Mouse (Mus musculus): Measurements from ENCODE around the gene Fbxo3. TPM values are rescaled to one million over a fixed set of nuclear protein-coding genes. Genes with fewer than 3 reads are reported as not detected.
"Not testable (repeated sequence)": the region's sequence is repeated elsewhere in the genome, so short reads cannot be mapped to it uniquely, and the experiment has no call there.

The Fbxo3 gene
- polyA plus RNA-seq, 1 experiment, result 27.4 TPM

- Histone ChIP-seq H3K27me3 (ENCODE audit: control insufficient read depth, insufficient read depth, low read length) (no peaks in the 10 kb centered on the region), H3K4me1 (ENCODE audit: control insufficient read depth, insufficient read depth, low read length) (peaks cover 2% of the 10 kb centered on the region), H3K27ac (ENCODE audit: control insufficient read depth, insufficient read depth, low read depth, low read length) (no peak overlapping the region), H3K36me3 (ENCODE audit: control insufficient read depth, insufficient read depth, low read length) (no peaks in the 10 kb centered on the region), H3K4me3 (ENCODE audit: control insufficient read depth, low read depth, low read length) (no peak overlapping the region; the same call in 1 of the 2 replicates)
- TF ChIP-seq POLR2A (IDR thresholded peaks at IDR 0.05; ENCODE audit: control insufficient read depth, low read depth, low read length), result no peak
- no peak for TF ChIP-seq CTCF (IDR thresholded peaks at IDR 0.05; ENCODE audit: control insufficient read depth, insufficient read depth, insufficient replicate concordance, low read depth, low read length)
These were observed 34.7 kb upstream of the Fbxo3 start for GRCm38 (mm10) chr2:103992618-103993332.

DNA sequence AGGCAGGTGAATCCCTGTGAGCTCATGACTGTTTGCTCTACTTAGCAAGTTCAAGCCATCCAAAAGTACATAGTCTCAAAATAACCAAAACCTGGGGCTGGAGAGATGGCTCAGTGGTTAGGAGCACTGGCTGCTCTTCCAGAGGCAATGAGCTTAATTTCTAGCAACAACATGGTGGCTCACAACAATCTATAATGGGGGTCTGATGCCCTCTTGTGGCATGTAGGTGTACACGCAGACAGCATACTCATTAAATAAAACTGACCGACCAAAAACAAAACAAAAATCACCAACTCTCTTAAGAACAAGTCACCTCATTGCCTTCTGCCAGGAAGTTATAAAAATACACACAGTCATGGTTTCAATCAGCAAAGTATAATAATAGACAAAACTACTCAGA lies 26.4 kb upstream of the Fbxo3 start:
- TF ChIP-seq POLR2A (IDR thresholded peaks at IDR 0.05; ENCODE audit: control insufficient read depth, low read depth, low read length) (no peak), CTCF (IDR thresholded peaks at IDR 0.05; ENCODE audit: control insufficient read depth, insufficient read depth, insufficient replicate concordance, low read depth, low read length) (no peak)
- Histone ChIP-seq H3K36me3 (ENCODE audit: control insufficient read depth, insufficient read depth, low read length) (no peaks in the 10 kb centered on the region), H3K4me1 (ENCODE audit: control insufficient read depth, insufficient read depth, low read length) (peaks cover 7% of the 10 kb centered on the region), H3K27ac (ENCODE audit: control insufficient read depth, insufficient read depth, low read depth, low read length) (no peak overlapping the region), H3K27me3 (ENCODE audit: control insufficient read depth, insufficient read depth, low read length) (no peaks in the 10 kb centered on the region), H3K4me3 (ENCODE audit: control insufficient read depth, low read depth, low read length) (no peak overlapping the region)

DNA sequence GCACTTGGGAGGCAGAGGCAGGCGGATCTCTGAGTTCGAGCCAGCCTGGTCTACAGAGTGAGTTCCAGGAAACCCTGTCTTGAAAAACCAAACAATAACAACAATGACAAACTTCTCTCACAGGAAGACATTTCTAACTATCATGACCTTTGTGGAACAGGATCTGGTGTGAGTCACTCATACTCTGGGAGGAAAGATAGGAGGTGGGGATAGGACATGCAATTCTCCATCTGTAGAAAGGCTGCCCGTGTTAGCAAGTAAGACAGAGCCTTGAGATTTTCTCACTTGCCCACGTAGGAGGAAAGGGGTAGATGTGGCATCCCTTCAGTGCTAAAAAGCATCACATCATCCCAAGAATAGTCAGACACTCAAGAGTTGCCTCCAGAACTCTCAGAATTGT lies 25.7 kb upstream of the Fbxo3 start:
- Histone ChIP-seq H3K36me3 (ENCODE audit: control insufficient read depth, insufficient read depth, low read length) (no peaks in the 10 kb centered on the region), H3K27ac (ENCODE audit: control insufficient read depth, insufficient read depth, low read depth, low read length) (no peak overlapping the region), H3K4me3 (ENCODE audit: control insufficient read depth, low read depth, low read length) (peak overlapping the region; percentile 63), H3K27me3 (ENCODE audit: control insufficient read depth, insufficient read depth, low read length) (no peaks in the 10 kb centered on the region), H3K4me1 (ENCODE audit: control insufficient read depth, insufficient read depth, low read length) (peaks cover 7% of the 10 kb centered on the region)
- TF ChIP-seq POLR2A (IDR thresholded peaks at IDR 0.05; ENCODE audit: control insufficient read depth, low read depth, low read length) (no peak), CTCF (IDR thresholded peaks at IDR 0.05; ENCODE audit: control insufficient read depth, insufficient read depth, insufficient replicate concordance, low read depth, low read length) (no peak)

DNA sequence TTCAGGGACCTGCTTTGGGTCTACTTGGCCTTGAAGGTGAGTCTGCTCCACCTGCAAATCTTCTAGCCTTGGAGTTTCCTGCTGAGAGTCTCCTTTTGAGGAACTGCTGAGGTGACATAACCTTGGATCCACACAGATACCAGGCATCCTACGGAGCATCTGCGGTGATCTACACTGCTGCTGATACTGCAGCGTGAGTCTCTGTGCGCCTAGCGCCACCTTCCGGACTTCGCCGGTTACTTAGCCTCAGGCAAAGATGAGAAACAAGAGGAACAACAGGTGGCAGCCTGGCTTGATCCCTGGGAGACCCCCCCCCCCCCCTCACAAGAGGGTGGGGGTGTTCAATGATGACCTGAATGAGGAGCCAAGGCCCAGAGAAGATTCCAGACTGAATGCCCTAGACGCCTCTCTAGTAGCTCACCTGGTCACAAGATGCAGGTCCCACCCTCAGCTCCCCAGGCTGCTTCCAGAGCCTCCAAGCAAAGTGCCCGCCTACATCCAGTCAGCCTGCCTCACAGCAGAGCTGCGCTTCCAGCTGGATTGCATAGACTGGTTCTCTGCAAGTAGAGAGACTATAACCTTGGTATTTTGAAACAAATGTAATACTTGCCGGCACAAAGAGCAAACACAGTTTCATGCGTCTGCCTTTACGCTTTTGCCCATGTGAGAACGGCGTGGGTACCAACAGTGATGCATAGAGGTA lies 24.7 kb upstream of the Fbxo3 start:
- peak; percentile 60; the same call in 1 of the 2 replicates for TF ChIP-seq CTCF (IDR thresholded peaks at IDR 0.05; ENCODE audit: control insufficient read depth, insufficient read depth, insufficient replicate concordance, low read depth, low read length)
- no peak for TF ChIP-seq POLR2A (IDR thresholded peaks at IDR 0.05; ENCODE audit: control insufficient read depth, low read depth, low read length)
- Histone ChIP-seq H3K27ac (ENCODE audit: control insufficient read depth, insufficient read depth, low read depth, low read length) (no peak overlapping the region), H3K36me3 (ENCODE audit: control insufficient read depth, insufficient read depth, low read length) (no peaks in the 10 kb centered on the region), H3K27me3 (ENCODE audit: control insufficient read depth, insufficient read depth, low read length) (no peaks in the 10 kb centered on the region), H3K4me1 (ENCODE audit: control insufficient read depth, insufficient read depth, low read length) (peaks cover 7% of the 10 kb centered on the region), H3K4me3 (ENCODE audit: control insufficient read depth, low read depth, low read length) (peak overlapping the region; percentile 63)

- no peak for TF ChIP-seq POLR2A (IDR thresholded peaks at IDR 0.05; ENCODE audit: control insufficient read depth, low read depth, low read length)
- no peak for TF ChIP-seq CTCF (IDR thresholded peaks at IDR 0.05; ENCODE audit: control insufficient read depth, insufficient read depth, insufficient replicate concordance, low read depth, low read length)
- Histone ChIP-seq H3K36me3 (ENCODE audit: control insufficient read depth, insufficient read depth, low read length) (no peaks in the 10 kb centered on the region), H3K27ac (ENCODE audit: control insufficient read depth, insufficient read depth, low read depth, low read length) (no peak overlapping the region), H3K27me3 (ENCODE audit: control insufficient read depth, insufficient read depth, low read length) (no peaks in the 10 kb centered on the region), H3K4me3 (ENCODE audit: control insufficient read depth, low read depth, low read length) (peak overlapping the region; percentile 62), H3K4me1 (ENCODE audit: control insufficient read depth, insufficient read depth, low read length) (peaks cover 3% of the 10 kb centered on the region)
These were observed 19.6 kb upstream of the Fbxo3 start for GRCm38 (mm10) chr2:104007793-104008519.

DNA sequence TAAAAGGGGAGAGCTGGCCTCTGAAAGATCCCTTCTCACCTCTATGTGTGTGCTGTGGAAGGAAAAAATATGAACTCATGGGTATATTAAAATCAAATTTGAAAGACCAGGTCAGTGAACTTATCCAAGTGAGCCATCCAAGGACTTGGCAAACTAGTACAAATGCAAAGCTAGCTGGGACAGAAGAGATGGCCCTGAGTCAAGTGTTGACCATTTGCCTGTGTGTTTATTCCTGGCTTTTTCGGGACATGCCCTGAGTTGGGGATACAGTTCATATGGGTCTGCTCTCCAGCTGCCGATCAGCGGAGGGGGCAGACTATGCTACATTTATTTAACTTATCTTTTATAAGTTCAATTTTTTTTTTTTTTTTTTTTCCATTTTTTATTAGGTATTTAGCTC lies 18.7 kb upstream of the Fbxo3 start:
- not testable (repeated sequence) for H3K27ac ChIP-seq (ENCODE audit: control insufficient read depth, insufficient read depth, low read depth, low read length); H3K27me3 ChIP-seq (ENCODE audit: control insufficient read depth, insufficient read depth, low read length); H3K4me3 ChIP-seq (ENCODE audit: control insufficient read depth, low read depth, low read length); H3K4me1 ChIP-seq (ENCODE audit: control insufficient read depth, insufficient read depth, low read length); H3K36me3 ChIP-seq (ENCODE audit: control insufficient read depth, insufficient read depth, low read length)

DNA sequence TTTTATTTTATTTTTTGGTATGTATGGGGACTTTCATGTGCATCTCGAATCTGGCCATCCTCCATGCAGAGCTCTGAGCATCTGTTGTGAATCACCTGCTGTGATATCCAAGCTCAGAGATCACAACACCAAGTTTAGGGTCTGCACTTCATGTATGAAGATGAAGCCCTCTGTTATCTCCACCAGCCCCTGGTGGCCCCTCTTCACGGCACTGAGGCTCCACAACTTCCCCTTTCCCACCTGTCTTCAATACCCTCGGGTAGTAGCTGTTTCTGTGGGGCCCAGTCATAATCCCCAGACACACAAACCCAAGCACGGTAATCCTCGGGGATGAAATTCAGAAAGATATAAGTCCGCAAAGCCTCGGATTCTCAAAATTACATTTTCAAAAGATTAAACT lies 4.4 kb upstream of the Fbxo3 start:
- TF ChIP-seq CTCF (IDR thresholded peaks at IDR 0.05; ENCODE audit: control insufficient read depth, insufficient read depth, insufficient replicate concordance, low read depth, low read length) (no peak), POLR2A (IDR thresholded peaks at IDR 0.05; ENCODE audit: control insufficient read depth, low read depth, low read length) (no peak)
- Histone ChIP-seq H3K36me3 (ENCODE audit: control insufficient read depth, insufficient read depth, low read length) (peaks cover 2% of the 10 kb centered on the region), H3K4me1 (ENCODE audit: control insufficient read depth, insufficient read depth, low read length) (peaks cover 2% of the 10 kb centered on the region), H3K27ac (ENCODE audit: control insufficient read depth, insufficient read depth, low read depth, low read length) (no peak overlapping the region), H3K4me3 (ENCODE audit: control insufficient read depth, low read depth, low read length) (no peak overlapping the region), H3K27me3 (ENCODE audit: control insufficient read depth, insufficient read depth, low read length) (no peaks in the 10 kb centered on the region)

All from testis, adult 2 months (tissue).